Mouse (Mus musculus): ENCODE measurements around the gene Tcea2.

- no peak for TF ChIP-seq CTCF (IDR thresholded peaks at IDR 0.05; ENCODE audit: borderline replicate concordance, insufficient read depth, low read depth, low read length)
- no peak for TF ChIP-seq POLR2A (IDR thresholded peaks at IDR 0.05; ENCODE audit: borderline replicate concordance, insufficient read depth, low read length)
Observed at GRCm38 (mm10) chr2:181698241-181698640, 18.1 kb downstream of the Tcea2 start, which contains the start of gene Lkaaear1.
